Mouse (Mus musculus) lung, postnatal 0 days (tissue): Measurements from ENCODE around the gene Ccdc73. TPM values are rescaled to one million over a fixed set of nuclear protein-coding genes. Genes with fewer than 3 reads are reported as not detected.

Source experiments
- ATAC-seq: fragments of 200-750 bp; cut with Nextera tagmentation; 2 replicates; pipeline ENCODE4 v1.8.0; 2017; ENCODE audit warnings: moderate library complexity
- DNase-seq: peaks from one replicate; pipeline ENCODE4 v3.0.0-alpha.2; 2016; ENCODE audit warnings: low spot score
- H3K27ac ChIP-seq: fragments of 300-500 bp; sonication (generic); 2 replicates; pipeline ENCODE4 v1.5.1; 2014; ENCODE audit warnings: antibody characterized with exemption, mild to moderate bottlenecking, low read length, mixed read lengths
- H3K27me3 ChIP-seq: fragments of 300-500 bp; sonication (generic); replicated peaks from 2 replicates; pipeline ENCODE4 v1.6.1; 2014; ENCODE audit warnings: low read length, mixed read lengths; ENCODE audit not compliant: insufficient read depth
- H3K36me3 ChIP-seq: fragments of 300-500 bp; sonication (generic); 2 replicates; pipeline ENCODE4 v1.6.1; 2014; ENCODE audit warnings: low read length, mixed read lengths; ENCODE audit not compliant: insufficient read depth
- H3K4me1 ChIP-seq: fragments of 300-500 bp; sonication (generic); 2 replicates; pipeline ENCODE4 v1.6.1; 2014; ENCODE audit warnings: antibody characterized with exemption, low read depth, low read length, mixed read lengths; ENCODE audit not compliant: insufficient read depth
- H3K4me2 ChIP-seq: fragments of 300-500 bp; sonication (generic); replicated peaks from 2 replicates; pipeline ENCODE4 v1.6.1; 2014; ENCODE audit warnings: low read depth, mild to moderate bottlenecking, low read length, moderate library complexity, mixed read lengths
- H3K4me3 ChIP-seq: fragments of 300-500 bp; sonication (generic); 2 replicates; pipeline ENCODE4 v1.5.1; 2014; ENCODE audit warnings: low read depth, low read length
- H3K9ac ChIP-seq: fragments of 300-500 bp; sonication (generic); replicated peaks from 2 replicates; pipeline ENCODE4 v1.6.1; 2014; ENCODE audit warnings: low read depth, mild to moderate bottlenecking
- H3K9me3 ChIP-seq: fragments of 300-500 bp; sonication (generic); 2 replicates; pipeline ENCODE4 v1.6.1; 2016; ENCODE audit warnings: low read length, mixed read lengths
- CTCF ChIP-seq: IDR thresholded peaks from 2 replicates; pipeline ENCODE4 v1.5.1; 2016; ENCODE audit warnings: antibody characterized with exemption, mild to moderate bottlenecking
- EP300 ChIP-seq: IDR thresholded peaks from 2 replicates; pipeline ENCODE4 v1.6.1; 2016; ENCODE audit warnings: antibody characterized with exemption, mild to moderate bottlenecking, control low read depth
- WGBS: fragments of 180-500 bp; shearing (Covaris S2); extraction: QIAGEN DNeasy Blood & Tissue Kit; methylation state at CpG from one replicate; pipeline ENCODE4 v1.1.7; 2014; 5-methylcytosine and 5-hydroxymethylcytosine counted together
- polyA plus RNA-seq: library from polyadenylated mRNA; unstranded; fragments of >200 nt; fragmentation: Nextera tagmentation; extraction: Ambion mirVana; gene quantifications from 2 replicates; pipeline ENCODE4 v1.2.1, GENCODE M21; 2015

The Ccdc73 gene
- polyA plus RNA-seq, 1 experiment from 2014 or later = 9.2 TPM

- H3K36me3 ChIP-seq = no peaks in the 10 kb centered on the region
- WGBS = 21% methylated on average over 10 of the region's 10 CpGs
- no peak overlapping the region for H3K27ac ChIP-seq
- H3K4me3 ChIP-seq = no peak overlapping the region
- ATAC-seq (no peak; the same call in 1 of the 2 replicates), DNase-seq (peak; percentile 86)
- H3K9ac ChIP-seq = no peak overlapping the region
- H3K9me3 ChIP-seq = no peaks in the 10 kb centered on the region
- no peak overlapping the region for H3K4me2 ChIP-seq
- H3K27me3 ChIP-seq = no peaks in the 10 kb centered on the region
- no peaks in the 10 kb centered on the region for H3K4me1 ChIP-seq
- TF ChIP-seq EP300 (no peak), CTCF (peak; percentile 93)
Observed at GRCm38 (mm10) chr2:104887882-104888566, 20.4 kb downstream of the Ccdc73 start.

- ATAC-seq = no peak
Observed at GRCm38 (mm10) chr2:104899975-104900374, 32.4 kb downstream of the Ccdc73 start.

GRCm38 (mm10) chr2:104915709-104916108 lies 48.1 kb downstream of the Ccdc73 start:
- no peak overlapping the region for H3K27ac ChIP-seq
- no peak for ATAC-seq
- no peak overlapping the region for H3K9ac ChIP-seq
- no peaks in the 10 kb centered on the region for H3K4me1 ChIP-seq
- no peaks in the 10 kb centered on the region for H3K27me3 ChIP-seq
- WGBS = 73% methylated on average over 3 of the region's 3 CpGs
- no peaks in the 10 kb centered on the region for H3K9me3 ChIP-seq
- no peak for DNase-seq
- H3K36me3 ChIP-seq = no peaks in the 10 kb centered on the region
- H3K4me3 ChIP-seq = no peak overlapping the region
- no peak overlapping the region for H3K4me2 ChIP-seq
- TF ChIP-seq CTCF = peak; percentile 23
- no peak for TF ChIP-seq EP300

More at GRCm38 (mm10) chr2:104899975-104900374, 32.4 kb downstream of the Ccdc73 start:
- H3K4me2 ChIP-seq = no peak overlapping the region
- H3K9ac ChIP-seq = no peak overlapping the region
- no peaks in the 10 kb centered on the region for H3K27me3 ChIP-seq
- H3K4me1 ChIP-seq = no peaks in the 10 kb centered on the region
- no peak overlapping the region for H3K4me3 ChIP-seq
- TF ChIP-seq CTCF (no peak), EP300 (no peak)
- no peak overlapping the region for H3K27ac ChIP-seq
- no peaks in the 10 kb centered on the region for H3K36me3 ChIP-seq
- 83% methylated on average over 2 of the region's 2 CpGs for WGBS
- no peaks in the 10 kb centered on the region for H3K9me3 ChIP-seq
- no peak for DNase-seq

- Histone ChIP-seq H3K4me1 (no peaks in the 10 kb centered on the region), H3K9me3 (no peaks in the 10 kb centered on the region), H3K4me2 (no peak overlapping the region), H3K27me3 (no peaks in the 10 kb centered on the region), H3K4me3 (no peak overlapping the region), H3K27ac (no peak overlapping the region), H3K36me3 (no peaks in the 10 kb centered on the region), H3K9ac (no peak overlapping the region)
- WGBS = 58% methylated on average over 1 of the region's 1 CpGs
- DNase-seq (no peak), ATAC-seq (no peak)
- TF ChIP-seq EP300 = no peak
Observed at GRCm38 (mm10) chr2:104964492-104964891, 96.9 kb downstream of the Ccdc73 start.

- DNase-seq (no peak), ATAC-seq (no peak)
- 32% methylated on average over 2 of the region's 2 CpGs for WGBS
- no peak overlapping the region for H3K9ac ChIP-seq
- TF ChIP-seq CTCF = no peak
- TF ChIP-seq EP300 = no peak
- H3K27me3 ChIP-seq = no peaks in the 10 kb centered on the region
- H3K9me3 ChIP-seq = no peaks in the 10 kb centered on the region
- H3K4me2 ChIP-seq = no peak overlapping the region
- H3K4me3 ChIP-seq = no peak overlapping the region
- no peaks in the 10 kb centered on the region for H3K4me1 ChIP-seq
- no peak overlapping the region for H3K27ac ChIP-seq
- no peaks in the 10 kb centered on the region for H3K36me3 ChIP-seq
Observed at GRCm38 (mm10) chr2:104981712-104982111, 114.1 kb downstream of the Ccdc73 start.

- no peaks in the 10 kb centered on the region for H3K36me3 ChIP-seq
- 54% methylated on average over 3 of the region's 3 CpGs for WGBS
- no peak overlapping the region for H3K4me2 ChIP-seq
Observed at GRCm38 (mm10) chr2:104985796-104986195, 118.2 kb downstream of the Ccdc73 start.

More at GRCm38 (mm10) chr2:104985796-104986195, 118.2 kb downstream of the Ccdc73 start:
- no peak overlapping the region for H3K4me3 ChIP-seq
- TF ChIP-seq CTCF = no peak
- no peak for TF ChIP-seq EP300
- H3K9ac ChIP-seq = no peak overlapping the region
- H3K9me3 ChIP-seq = no peaks in the 10 kb centered on the region
- ATAC-seq = no peak
- no peaks in the 10 kb centered on the region for H3K27me3 ChIP-seq
- H3K27ac ChIP-seq = no peak overlapping the region
- no peaks in the 10 kb centered on the region for H3K4me1 ChIP-seq
- DNase-seq = no peak
